Mouse (Mus musculus) ZHBTc4 (cell line): ENCODE results near the gene Prr22.
A peak's percentile ranks its signal among the peaks of the same experiment; 100 is the strongest.

Experiments used
- DNase-seq: peaks from one replicate; pipeline ENCODE4 v3.0.0-alpha.2; 2011; ENCODE audit warnings: low read depth, low spot score

Gene Prr22

GRCm38 (mm10) chr17:56769950-56770349 is at the start of gene Prr22:
TSS of gene Prr22 (plus strand) at chr17:56770250.
- no peak for DNase-seq

GRCm38 (mm10) chr17:56722441-56722840 is 47.6 kb upstream of the Prr22 start:
- no peak for DNase-seq

GRCm38 (mm10) chr17:56723419-56724161 is 46.5 kb upstream of the Prr22 start:
- DNase-seq: peak; percentile 42

GRCm38 (mm10) chr17:56727029-56727649 is 42.9 kb upstream of the Prr22 start:
- no peak for DNase-seq

GRCm38 (mm10) chr17:56727659-56728058 is 42.4 kb upstream of the Prr22 start:
- peak; percentile 85 for DNase-seq

GRCm38 (mm10) chr17:56728117-56728516 is 41.9 kb upstream of the Prr22 start:
- DNase-seq: no peak

- peak; percentile 44 for DNase-seq
Observed at GRCm38 (mm10) chr17:56729151-56729550, 40.9 kb upstream of the Prr22 start.

- peak; percentile 63 for DNase-seq
Observed at GRCm38 (mm10) chr17:56729656-56730055, 40.4 kb upstream of the Prr22 start.

- DNase-seq: peak; percentile 85
Observed at GRCm38 (mm10) chr17:56736534-56736933, 33.5 kb upstream of the Prr22 start.

GRCm38 (mm10) chr17:56738221-56738620 is 31.8 kb upstream of the Prr22 start:
- DNase-seq: no peak

GRCm38 (mm10) chr17:56740118-56740787 is 29.8 kb upstream of the Prr22 start:
- DNase-seq: no peak

- DNase-seq: peak; percentile 87
Observed at GRCm38 (mm10) chr17:56740788-56741160, 29.3 kb upstream of the Prr22 start.

GRCm38 (mm10) chr17:56744173-56744572 is 25.9 kb upstream of the Prr22 start:
- DNase-seq: no peak

GRCm38 (mm10) chr17:56751404-56752072 is 18.5 kb upstream of the Prr22 start:
- DNase-seq: peak; percentile 95

GRCm38 (mm10) chr17:56753452-56753851 is 16.6 kb upstream of the Prr22 start:
- no peak for DNase-seq

GRCm38 (mm10) chr17:56754271-56755185 is 15.5 kb upstream of the Prr22 start:
- DNase-seq: peak; percentile 53

GRCm38 (mm10) chr17:56756703-56757399 is 13.2 kb upstream of the Prr22 start:
- no peak for DNase-seq

GRCm38 (mm10) chr17:56757416-56758123 is 12.5 kb upstream of the Prr22 start, which contains the start of gene Nrtn:
TSS of gene Nrtn (minus strand) at chr17:56757530.
- peak; percentile 92 for DNase-seq

GRCm38 (mm10) chr17:56758132-56758531 is 11.9 kb upstream of the Prr22 start:
- DNase-seq: peak; percentile 95

GRCm38 (mm10) chr17:56759261-56759660 is 10.8 kb upstream of the Prr22 start:
- DNase-seq: no peak
